Mouse (Mus musculus): Measurements from ENCODE around the gene Bnipl. TPM values are rescaled to one million over a fixed set of nuclear protein-coding genes. Genes with fewer than 3 reads are reported as not detected.
A peak's percentile ranks its signal among the peaks of the same experiment; 100 is the strongest.

The Bnipl gene
- total RNA-seq (2022): not detected

DNA sequence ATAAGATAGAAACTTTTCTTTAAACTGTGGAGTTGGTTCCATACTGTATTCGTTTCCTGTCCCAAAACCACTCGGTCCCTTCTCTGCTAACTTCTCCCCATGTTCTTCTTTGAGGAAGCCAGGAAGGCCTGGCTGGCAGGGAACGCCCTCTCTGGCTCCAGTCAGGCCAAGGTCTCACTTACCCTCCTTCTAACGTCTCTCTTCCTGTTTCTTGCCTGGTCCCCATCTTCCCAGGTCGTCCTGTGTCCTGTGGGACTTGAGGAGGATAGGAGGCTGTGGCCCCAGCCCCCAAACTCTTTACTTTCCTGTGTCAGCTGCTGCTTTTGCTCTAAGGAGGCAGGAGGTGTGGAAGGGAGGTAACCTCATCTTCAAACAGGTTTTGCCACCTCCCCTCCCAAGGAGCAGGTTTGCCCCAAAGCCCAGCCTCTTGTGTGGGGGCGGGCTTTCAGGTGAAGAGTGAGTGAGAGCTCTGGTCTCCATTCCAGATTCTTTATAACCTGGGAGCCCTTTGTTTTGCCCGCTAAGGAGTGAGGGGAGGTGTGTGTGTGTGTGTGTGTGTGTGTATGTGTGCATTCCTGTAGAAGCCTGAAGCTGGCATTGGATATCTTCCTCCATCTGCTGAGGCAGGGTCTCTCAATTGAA, at the start of gene Bnipl:
TSS of gene Bnipl (minus strand) at position 411 of the 642 bp plus-strand sequence.
- no peak for DNase-seq (ENCODE audit: low spot score in 2 of 2)

DNA sequence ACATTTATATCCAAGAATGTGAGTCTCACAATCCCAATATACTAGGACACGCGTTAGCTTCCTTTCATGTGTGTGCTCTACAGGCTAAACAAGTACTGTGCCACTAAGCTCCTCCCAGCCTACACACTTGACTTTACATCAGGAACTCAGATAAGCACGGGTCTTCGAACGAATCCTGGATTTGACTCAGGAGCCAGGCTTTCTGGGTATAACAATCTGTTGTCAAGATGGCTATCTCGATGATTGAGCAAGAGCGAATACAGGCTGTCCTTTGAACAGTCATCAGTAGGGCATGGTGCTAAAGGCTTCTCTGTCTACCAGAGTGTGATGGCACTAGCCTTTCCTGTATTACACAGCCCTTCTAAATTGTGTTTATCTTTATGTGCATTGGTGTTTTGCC, 47.0 kb upstream of the Bnipl start:
- DNase-seq (ENCODE audit: low spot score in 2 of 2): no peak

DNA sequence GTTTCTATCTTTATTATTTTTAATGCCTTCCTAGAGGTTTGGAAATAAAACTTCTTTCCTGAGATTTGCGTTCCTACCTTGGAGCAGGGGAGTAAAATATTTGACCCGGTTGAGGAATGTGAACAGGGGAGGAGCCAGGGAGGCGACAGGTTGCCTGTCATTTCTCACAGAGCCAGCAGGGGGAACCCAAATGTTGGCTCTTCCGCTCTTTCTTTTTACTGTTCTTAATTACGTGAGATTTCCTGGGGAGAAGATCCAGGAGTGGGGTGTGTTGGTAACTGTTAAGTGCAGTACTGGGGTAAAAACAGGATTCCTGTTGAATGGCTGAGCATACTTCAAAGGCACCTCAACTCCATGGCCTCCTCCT, 45.1 kb upstream of the Bnipl start:
- DNase-seq (ENCODE audit: low spot score in 2 of 2): no peak

DNA sequence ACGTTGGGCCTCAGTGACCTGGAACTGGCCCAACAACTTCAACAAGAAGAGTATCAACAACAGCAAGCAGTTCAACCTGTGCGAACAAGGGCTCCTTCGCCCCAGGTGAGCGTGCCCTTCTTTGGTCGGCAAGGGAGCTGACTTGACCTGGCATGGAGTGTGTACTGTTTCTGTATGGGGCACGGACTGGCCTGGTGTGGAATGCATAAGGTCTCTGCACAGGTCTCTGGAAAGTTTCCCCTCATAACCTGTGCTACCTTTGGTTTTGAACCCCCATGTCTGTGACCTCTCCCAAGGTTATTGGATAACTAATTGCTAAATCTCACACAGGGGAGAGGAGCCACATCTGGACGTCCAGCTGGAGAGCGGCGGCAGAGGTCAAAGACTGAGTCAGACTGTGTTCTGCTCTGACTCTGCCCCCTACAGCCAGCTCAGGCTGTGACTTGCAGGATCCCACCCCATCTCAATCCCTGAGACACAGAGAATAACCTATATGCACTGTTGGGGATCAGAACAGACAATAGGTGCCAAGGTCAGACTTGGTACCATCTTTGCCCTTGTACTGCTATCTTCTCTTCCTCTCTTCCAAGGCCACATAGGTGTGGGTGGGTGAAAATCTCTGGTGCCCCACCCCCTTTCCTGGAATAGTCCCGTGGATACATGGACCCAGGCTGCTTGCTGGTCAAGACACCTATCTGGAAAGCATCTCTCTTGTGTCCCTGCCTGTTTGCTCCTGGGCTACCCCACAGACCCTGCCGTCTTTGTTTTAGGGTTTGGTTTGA, 44.5 kb upstream of the Bnipl start:
- DNase-seq (ENCODE audit: low spot score in 2 of 2): no peak

DNA sequence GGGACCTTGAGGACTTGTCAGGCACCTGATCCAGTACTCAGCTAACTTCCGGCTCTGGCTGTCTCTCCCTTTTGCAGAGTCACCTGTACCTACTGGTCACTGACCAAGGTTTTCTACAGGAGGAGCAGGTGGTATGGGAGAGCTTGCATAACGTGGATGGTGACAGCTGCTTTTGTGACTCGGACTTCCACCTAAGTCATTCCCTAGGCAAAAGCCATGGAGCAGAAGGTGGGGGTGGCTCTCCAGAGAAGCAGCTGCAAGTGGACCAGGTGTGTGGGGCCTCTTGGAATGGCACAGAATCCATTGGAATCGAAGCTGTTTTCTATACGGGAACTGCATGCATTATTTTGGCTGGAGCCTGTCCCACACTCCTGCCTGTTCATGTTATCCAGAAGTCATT, 43.7 kb upstream of the Bnipl start:
- no peak for DNase-seq (ENCODE audit: low spot score in 2 of 2)

DNA sequence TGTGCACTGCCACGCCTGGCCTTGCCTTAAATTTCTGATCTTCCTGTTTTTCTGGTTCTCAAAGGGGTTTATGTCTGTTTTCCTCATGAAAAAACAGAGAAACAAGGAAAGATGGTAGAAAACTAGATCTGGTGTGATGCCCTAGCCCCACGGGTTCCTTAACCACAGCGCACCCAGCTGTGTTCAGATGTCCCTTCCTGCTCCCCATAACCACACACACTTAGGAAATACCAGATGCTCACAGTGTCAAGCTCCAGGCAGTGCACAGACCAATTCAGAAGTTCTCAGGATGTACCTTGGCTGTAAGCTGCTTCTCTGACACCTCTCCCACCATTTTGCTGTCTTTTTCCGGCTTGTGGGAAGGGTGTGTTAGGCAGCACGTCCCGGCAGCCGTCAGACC, 43.3 kb upstream of the Bnipl start:
- no peak for DNase-seq (ENCODE audit: low spot score in 2 of 2)

DNA sequence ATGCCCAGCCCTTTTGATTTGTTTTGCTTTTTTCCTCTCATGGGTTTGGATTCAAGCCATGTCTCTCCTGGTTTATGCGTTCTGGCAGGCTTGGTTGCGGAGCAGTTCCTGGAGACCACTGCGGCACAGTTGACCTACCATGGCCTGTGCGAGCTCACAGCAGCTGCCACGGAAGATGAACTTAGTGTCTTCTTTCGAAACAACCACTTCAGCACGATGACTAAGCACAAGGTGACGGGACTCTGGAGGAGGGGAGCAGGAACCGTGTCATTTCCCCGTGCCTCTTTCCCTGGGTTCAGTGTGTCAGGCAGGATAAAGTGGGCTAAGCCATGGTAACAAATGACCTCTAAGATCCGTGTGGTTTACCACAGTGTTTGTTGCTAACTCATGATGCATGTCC, 42.5 kb upstream of the Bnipl start:
- DNase-seq (ENCODE audit: low spot score in 2 of 2): no peak

DNA sequence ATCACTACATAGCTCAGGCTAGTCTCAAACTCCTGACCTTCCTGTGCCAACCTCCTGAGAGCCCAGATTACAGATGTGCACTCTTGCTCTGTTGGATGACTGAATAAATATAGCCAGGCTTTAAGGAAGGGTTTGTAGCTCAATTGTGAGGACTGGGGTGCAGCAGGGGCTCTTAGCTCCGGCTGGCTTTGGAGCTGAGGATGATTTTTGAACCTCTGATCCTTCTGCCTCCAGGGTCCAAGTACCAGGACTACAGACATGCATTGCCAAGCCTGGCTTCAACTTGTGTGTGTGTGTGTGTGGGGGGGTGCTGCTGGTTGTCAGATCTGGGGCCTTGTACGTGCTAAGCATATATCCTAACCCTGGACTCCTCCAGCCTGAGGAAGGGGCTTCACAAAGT, 41.9 kb upstream of the Bnipl start:
- DNase-seq (ENCODE audit: low spot score in 2 of 2): no peak

DNA sequence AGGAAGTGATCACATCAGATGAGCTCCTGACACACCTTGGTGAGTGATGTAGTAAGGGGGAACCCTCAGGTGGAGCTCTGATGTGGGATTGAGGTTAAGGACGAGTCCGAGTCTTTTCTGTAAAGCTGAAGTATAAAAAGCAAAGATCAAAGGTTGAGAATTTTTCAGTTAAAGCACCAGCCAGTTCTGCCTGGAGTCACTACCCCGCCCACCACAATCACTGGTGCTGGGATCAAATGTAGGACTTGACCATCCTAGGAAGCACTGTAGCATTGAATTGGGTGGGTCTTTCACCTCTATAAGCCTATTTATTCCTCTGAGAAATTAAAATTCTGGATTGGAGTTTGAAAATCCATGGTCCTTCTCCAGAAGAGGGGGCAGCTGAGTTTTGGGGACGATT, 40.0 kb upstream of the Bnipl start:
- DNase-seq (ENCODE audit: low spot score in 2 of 2): no peak

DNA sequence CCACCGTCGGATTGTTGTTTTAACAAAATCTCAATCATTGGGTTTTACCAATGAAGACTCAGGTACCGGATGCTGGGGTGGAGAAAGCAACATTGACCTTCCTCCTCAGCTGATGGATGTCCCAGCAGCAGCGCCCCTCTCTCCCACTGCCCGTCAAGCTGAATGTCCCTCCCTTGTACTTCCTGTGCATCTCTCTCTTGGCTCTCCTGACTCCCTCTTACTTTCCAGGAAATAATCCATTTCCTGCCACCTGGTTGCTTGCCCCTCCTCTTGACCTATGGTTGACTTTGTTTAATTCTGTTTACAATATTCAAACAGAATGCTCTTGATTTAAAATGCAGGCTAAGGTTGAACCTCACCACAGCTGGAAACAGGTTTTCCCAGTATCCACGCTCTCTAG, 39.2 kb upstream of the Bnipl start:
- no peak for DNase-seq (ENCODE audit: low spot score in 2 of 2)

DNA sequence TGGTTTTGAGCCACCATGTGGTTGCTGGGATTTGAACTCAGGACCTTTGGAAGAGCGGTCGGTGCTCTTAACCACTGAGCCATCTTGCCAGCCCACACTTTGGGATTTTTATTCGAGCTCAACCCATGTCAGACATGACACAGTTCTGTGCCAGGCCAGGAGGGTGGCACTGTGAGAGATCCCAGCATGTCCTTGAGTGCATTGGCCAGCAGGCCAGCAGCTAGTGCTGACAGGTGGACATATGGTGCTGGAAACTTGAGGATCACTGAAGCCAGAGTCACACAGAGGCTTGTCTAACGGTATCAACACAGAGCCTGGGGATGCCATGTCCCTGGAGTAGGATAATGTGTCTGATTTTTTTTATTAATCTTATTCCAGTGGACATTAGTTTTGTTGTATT, 38.4 kb upstream of the Bnipl start:
- DNase-seq (ENCODE audit: low spot score in 2 of 2): no peak

DNA sequence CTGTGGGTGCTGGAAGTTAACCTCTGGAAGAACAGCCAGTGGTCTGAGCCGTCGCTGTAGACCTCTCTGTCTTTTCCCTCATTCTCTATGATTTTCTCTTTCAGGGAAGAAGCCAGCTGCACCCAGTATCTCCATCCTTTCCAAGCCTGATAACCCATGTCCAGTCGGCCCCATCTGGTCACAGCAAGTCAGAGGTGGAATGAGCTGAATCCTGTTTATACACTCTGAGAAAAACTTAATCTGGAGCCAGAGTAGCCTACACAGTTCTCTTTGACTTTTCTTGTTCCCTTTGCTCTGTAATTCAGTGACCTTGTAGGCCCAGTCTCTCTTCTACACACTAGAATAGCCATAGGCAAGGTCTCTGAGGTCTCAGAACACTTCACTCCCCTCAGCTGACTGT, 36.5 kb upstream of the Bnipl start:
- DNase-seq (ENCODE audit: low spot score in 2 of 2): no peak

DNA sequence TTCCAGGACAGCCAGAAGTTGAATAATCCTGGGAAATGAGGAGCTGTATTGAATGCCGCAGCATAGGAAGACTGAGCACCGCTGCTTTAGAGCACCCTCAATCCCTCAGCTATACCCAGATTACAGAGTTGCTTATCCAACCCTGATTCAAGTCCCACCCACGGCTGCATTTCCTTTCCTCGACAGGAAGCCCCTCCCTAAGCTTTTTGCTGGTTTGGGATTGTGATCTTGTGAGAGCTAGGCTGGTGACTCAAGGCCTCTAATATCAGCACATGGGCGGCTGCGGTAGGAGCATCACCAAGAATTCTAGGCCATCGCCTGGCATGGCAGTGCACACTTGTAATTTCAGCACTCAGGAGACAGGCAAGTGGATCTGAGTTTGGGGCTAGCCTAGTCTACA, 35.5 kb upstream of the Bnipl start:
- no peak for DNase-seq (ENCODE audit: low spot score in 2 of 2)

DNA sequence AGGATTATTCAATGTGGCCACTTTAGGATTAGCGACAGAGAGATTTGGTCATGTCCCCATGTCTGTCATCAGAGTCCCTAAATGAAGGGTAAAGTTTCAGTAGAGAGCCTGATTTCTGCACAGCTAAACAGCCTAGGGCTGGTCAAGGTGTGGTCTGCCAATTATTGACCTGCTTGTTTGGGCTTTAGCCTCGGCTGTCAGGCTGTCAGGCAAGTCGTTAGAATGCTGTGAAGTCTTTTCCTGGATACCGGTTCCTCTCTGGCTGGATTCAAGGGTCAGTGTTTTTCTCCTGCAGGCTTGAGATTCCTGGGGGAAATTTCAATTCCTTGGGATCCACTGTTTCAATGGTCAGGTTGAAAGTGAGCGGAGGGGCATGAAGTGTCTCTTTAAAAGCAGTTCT, 35.0 kb upstream of the Bnipl start:
- no peak for DNase-seq (ENCODE audit: low spot score in 2 of 2)

DNA sequence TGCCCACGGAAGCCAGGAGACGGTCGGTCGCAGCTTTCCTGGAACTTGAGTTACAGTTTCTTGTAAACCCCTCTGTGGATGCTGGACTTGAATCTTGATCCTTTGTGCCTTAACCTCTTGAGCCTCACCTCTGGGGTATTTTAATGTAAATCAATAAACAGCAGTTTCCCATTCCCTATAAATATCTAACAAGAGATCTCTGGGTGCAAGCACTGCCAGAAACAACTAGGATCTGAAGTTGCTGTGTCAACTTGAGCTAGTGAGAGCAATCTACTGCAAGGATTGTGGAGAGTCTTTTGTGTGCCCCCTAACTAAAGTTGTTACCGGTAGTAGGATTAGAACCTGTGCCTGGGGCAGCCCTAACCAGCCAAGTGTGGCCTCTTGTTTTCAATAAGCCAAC, 34.4 kb upstream of the Bnipl start:
- DNase-seq (ENCODE audit: low spot score in 2 of 2): no peak

DNA sequence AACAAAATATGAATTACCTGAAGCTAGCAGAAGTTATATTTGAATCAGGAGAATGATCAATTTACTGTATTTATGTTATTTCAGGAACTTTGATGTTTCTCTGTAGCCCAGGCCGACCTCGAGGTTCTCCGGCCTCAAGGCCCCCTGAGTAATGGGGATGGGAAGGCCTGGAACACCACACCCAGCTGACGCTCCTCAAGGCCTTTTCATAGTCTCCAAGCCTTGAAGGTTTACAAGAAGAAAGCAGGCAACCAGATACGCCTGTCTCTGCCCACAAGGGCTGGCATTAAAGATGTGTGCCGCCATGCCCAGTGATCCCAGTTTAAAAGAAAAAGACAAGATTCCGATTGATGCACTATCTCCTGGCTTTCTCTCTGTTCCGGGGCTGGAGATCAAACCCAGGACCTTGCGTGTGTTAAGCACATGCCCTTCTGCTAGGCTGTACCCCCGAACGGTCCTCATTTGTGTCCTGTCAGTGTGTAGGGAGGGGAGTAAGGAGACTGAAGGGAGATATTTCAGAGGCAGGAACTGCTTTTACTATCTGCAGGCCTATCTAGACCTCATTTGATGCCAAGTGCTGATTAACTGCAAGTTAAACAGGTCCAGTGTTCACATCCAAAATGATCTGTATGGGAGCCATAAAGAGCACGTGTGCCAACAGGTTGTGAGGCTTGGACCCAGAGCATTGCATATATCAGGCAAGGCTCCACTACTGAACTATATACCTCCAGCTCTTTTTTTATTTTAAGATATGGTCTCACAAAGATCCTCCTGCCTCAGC, 33.7 kb upstream of the Bnipl start:
- DNase-seq (ENCODE audit: low spot score in 2 of 2): no peak

DNA sequence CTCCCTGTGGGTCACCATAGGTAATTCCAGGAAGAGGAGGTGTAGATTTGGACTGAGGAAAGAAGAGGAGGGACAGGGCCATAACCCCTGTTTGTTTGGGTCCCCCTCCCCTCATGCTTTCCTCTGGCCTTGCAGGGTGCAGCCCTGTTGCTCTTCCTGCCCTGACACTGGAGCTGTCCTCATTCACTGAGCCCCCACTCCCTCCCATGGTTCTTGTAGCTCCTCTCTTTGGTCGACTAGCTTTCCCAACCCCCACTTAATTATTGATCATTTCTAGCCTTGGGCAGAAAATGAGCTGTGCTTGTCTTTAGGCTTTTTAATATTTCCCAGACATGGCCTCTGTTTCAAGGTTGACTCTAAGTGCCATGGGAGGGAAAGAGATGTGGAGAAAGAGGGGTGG, 33.1 kb upstream of the Bnipl start:
- DNase-seq (ENCODE audit: low spot score in 2 of 2): no peak

DNA sequence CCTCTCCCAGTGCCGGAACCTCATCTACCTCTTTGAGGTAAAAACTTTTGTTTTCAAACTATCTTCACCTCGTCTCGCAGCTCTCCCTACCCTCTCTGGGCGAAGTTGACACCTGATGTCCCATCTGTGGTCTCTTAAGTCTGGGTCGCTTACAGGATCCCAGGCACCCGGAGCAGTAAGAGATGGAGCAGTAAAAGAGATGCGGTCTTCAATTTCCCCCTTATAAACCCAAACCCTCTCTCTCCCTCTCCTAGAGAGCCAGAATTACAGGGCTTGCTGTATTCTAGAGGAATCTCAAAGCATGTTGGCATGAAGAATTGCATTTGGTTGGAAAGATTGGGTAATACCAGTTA, 32.6 kb upstream of the Bnipl start:
- no peak for DNase-seq (ENCODE audit: low spot score in 2 of 2)

DNA sequence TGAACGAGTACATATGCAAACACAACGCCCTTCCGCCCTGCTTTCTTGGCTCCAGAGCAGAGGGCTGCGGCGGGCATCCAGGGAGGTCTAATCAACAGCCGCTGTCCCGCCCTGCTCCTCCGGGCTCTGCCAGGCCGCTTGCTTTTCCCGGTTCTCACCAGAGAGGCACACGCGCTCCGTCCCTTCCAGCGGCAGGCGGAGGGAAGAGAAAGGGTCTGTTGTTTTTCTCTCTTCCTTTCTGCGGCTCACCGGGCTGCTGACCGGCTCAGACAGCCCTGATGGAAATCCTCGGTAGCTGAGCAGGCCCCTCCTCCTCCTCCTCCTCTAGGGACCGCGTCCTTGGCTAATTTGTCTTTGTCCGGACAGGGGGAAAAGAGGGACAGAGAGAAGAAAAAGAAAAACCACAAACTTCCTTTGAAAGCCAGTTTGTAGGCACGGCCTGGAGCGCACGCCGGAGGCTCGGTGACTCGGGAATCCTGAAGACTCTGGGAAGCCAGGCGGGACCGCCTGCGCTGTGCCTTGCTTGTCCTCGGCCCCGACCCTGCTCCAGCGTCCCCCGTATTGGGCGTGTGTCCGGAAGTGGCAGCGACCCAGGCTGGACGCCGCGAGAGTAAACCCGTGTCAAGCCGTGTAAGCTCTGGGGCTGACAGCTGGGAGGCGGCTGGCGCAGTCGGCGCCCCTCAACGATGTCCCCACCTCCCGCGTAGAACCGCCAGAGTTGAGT, 32.0 kb upstream of the Bnipl start:
- peak; percentile 71 to 78 for DNase-seq (ENCODE audit: low spot score in 2 of 2)

DNA sequence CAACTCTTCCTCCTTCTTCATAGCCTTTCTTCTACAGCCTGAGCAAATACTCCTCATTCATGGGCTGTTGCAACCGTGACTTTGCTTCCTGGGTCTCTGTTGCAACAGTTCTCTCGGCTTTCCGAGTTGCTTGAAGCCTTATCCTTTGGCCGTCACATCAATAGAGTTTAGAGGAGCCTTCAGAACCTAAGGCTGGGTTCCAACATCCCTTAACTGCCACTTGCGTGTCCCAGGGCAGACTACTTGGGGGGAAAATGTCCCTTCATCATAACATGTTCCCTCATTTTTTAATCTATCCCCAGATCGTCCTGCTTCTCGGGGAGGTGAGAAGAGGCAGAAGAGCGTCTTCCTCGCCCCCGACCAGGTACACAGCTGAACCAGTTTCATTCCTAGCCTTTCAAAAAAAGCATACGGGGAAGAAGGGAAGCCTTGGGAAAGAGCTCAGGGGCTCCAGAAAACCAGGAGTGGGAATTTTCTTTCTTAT, 31.4 kb upstream of the Bnipl start:
- DNase-seq (ENCODE audit: low spot score in 2 of 2): no peak

DNA sequence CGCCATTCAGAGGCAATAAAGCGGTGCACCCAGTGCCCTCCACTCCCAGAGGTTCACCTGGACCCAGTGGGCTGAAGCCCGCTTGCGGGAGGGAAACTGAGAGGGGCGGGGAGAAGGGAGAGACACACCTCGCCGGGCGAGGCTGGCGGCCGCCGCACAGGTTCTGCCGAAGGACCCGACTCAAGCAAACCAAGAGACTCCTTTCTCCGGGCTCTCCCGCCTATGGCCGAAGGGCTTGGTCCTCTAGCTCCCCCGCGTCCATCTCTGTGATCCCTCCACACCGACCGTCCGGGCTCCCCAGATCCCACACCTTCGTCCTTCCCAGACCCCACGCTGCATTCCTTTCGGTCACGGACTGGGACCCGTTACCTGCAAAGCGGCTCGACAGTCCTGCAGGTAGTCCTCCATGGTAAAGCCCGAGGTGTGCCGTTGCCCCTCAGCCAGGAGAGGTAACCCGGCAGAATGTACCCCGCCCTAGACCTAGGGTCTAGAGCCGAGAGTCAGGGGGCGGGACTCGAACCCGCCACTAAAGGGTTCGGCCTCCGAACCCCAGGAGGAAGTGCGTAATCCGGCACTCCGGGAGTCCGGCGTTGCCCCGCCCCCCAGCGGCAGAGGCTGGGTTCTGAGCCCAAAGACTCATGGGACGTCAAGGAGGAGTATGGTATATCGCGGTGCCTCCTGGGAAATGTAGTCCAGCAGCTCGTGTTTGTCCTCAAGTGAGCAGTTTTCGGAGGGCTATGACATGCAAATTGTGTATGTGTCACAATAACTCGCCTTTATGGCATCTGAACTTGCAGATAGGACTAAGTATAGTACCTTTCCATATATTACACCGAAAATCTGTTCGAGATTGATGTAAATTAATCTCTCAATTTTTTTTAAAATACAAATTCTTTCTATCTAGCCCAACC, 30.5 kb upstream of the Bnipl start, which contains the start of the genes Mindy1 and Prune1:
TSS of gene Mindy1 (plus strand) at position 130 of the 911 bp plus-strand sequence.
TSS of gene Prune1 (minus strand) at position 861 of the 911 bp plus-strand sequence.
- peak; percentile 97 to 98 for DNase-seq (ENCODE audit: low spot score in 2 of 2)
